Mouse (Mus musculus): ENCODE results near the gene Brd3. TPM values are rescaled to one million over a fixed set of nuclear protein-coding genes. Genes with fewer than 3 reads are reported as not detected.

The Brd3 gene
- polyA plus RNA-seq, 1 experiment from 2014 or later = 122 TPM

- DNase-seq (ENCODE audit: low spot score) (no peak), ATAC-seq (replicated peaks; ENCODE audit: low FRiP score, low TSS enrichment, low read depth) (no peak)
- Histone ChIP-seq H3K4me3 (ENCODE audit: low read depth, low read length) (no peak overlapping the region), H3K9me3 (ENCODE audit: control insufficient read depth, low read length) (no peaks in the 10 kb centered on the region), H3K9ac (ENCODE audit: low read length) (no peak overlapping the region), H3K27me3 (replicated peaks; ENCODE audit: control insufficient read depth, insufficient read depth, low read length) (no peaks in the 10 kb centered on the region), H3K4me2 (ENCODE audit: low read length) (no peak overlapping the region), H3K36me3 (ENCODE audit: control insufficient read depth, insufficient read depth, low read length) (no peaks in the 10 kb centered on the region), H3K27ac (ENCODE audit: low read depth) (no peak overlapping the region), H3K4me1 (replicated peaks; ENCODE audit: control insufficient read depth, insufficient read depth, low read length) (peaks cover 19% of the 10 kb centered on the region)
- WGBS = 69% methylated on average over 2 of the region's 2 CpGs
These were observed 105.9 kb downstream of the Brd3 start for GRCm38 (mm10) chr2:27401544-27401943.

- Histone ChIP-seq H3K9me3 (ENCODE audit: control insufficient read depth, low read length) (no peaks in the 10 kb centered on the region), H3K36me3 (ENCODE audit: control insufficient read depth, insufficient read depth, low read length) (no peaks in the 10 kb centered on the region), H3K9ac (ENCODE audit: low read length) (no peak overlapping the region), H3K4me1 (replicated peaks; ENCODE audit: control insufficient read depth, insufficient read depth, low read length) (peaks cover 18% of the 10 kb centered on the region), H3K27me3 (replicated peaks; ENCODE audit: control insufficient read depth, insufficient read depth, low read length) (no peaks in the 10 kb centered on the region), H3K4me2 (ENCODE audit: low read length) (no peak overlapping the region), H3K27ac (ENCODE audit: low read depth) (no peak overlapping the region), H3K4me3 (ENCODE audit: low read depth, low read length) (no peak overlapping the region)
- ATAC-seq (replicated peaks; ENCODE audit: low FRiP score, low TSS enrichment, low read depth) = no peak
- WGBS = 96% methylated on average over 2 of the region's 2 CpGs
- no peak for DNase-seq (ENCODE audit: low spot score)
These were observed 107.4 kb downstream of the Brd3 start for GRCm38 (mm10) chr2:27400083-27400482.

- Histone ChIP-seq H3K27ac (ENCODE audit: low read depth) (no peak overlapping the region), H3K36me3 (ENCODE audit: control insufficient read depth, insufficient read depth, low read length) (no peaks in the 10 kb centered on the region), H3K4me1 (replicated peaks; ENCODE audit: control insufficient read depth, insufficient read depth, low read length) (peaks cover 14% of the 10 kb centered on the region), H3K4me3 (ENCODE audit: low read depth, low read length) (no peak overlapping the region), H3K27me3 (replicated peaks; ENCODE audit: control insufficient read depth, insufficient read depth, low read length) (no peaks in the 10 kb centered on the region), H3K9me3 (ENCODE audit: control insufficient read depth, low read length) (no peaks in the 10 kb centered on the region), H3K4me2 (ENCODE audit: low read length) (no peak overlapping the region), H3K9ac (ENCODE audit: low read length) (no peak overlapping the region)
- 66% methylated on average over 17 of the region's 17 CpGs for WGBS
- no peak for DNase-seq (ENCODE audit: low spot score)
- ATAC-seq (replicated peaks; ENCODE audit: low FRiP score, low TSS enrichment, low read depth) = no peak
These were observed 110.6 kb downstream of the Brd3 start for GRCm38 (mm10) chr2:27396656-27397440.

Small RNA genes within 50 kb of the gene (microRNA-seq; reads per million reads assigned to microRNA genes)
- not detected for gene Gm24049
- not detected for gene Mir7578

Other genes starting within 250 kb of the Brd3 start
- gene Vav2, start 80.6 kb downstream of the Brd3 start, polyA plus RNA-seq (2014; fragmentation: Nextera tagmentation; extraction: Ambion mirVana) = 7.2 and 7.5 TPM in 2 replicates
- 7.7 and 9.0 TPM in 2 replicates for gene Brd3os, start 65.3 kb downstream of the Brd3 start, polyA plus RNA-seq (2014; fragmentation: Nextera tagmentation; extraction: Ambion mirVana)
- 58.3 and 61.7 TPM in 2 replicates for gene Wdr5, start 7.5 kb upstream of the Brd3 start, polyA plus RNA-seq (2014; fragmentation: Nextera tagmentation; extraction: Ambion mirVana)
- 8.3 and 9.2 TPM in 2 replicates for gene Rxra, start 168.8 kb upstream of the Brd3 start, polyA plus RNA-seq (2014; fragmentation: Nextera tagmentation; extraction: Ambion mirVana)

Measured in intestine, embryonic 14.5 days (tissue).